Mouse (Mus musculus): ENCODE results near the gene Col27a1. TPM values are rescaled to one million over a fixed set of nuclear protein-coding genes. Genes with fewer than 3 reads are reported as not detected.

Gene Col27a1
- polyA plus RNA-seq (2015; fragmentation: Nextera tagmentation; extraction: Ambion mirVana) = 2.1 and 2.8 TPM in 2 replicates

- WGBS (ENCODE audit: insufficient replicate concordance) = 3% methylated on average over 51 of the region's 61 CpGs
- no peak for DNase-seq
Measured at GRCm38 (mm10) chr4:63213907-63214621, at the start of gene Col27a1. Gene Col27a1 (plus strand): TSS chr4:63214004.

GRCm38 (mm10) chr4:63165636-63166035 lies 48.2 kb upstream of the Col27a1 start:
- 71% methylated on average over 4 of the region's 4 CpGs for WGBS (ENCODE audit: insufficient replicate concordance)
- Histone ChIP-seq H3K4me3 (ENCODE audit: low read depth, low read length) (no peak overlapping the region), H3K4me2 (ENCODE audit: low read depth, low read length) (no peak overlapping the region), H3K4me1 (ENCODE audit: insufficient read depth) (no peaks in the 10 kb centered on the region), H3K36me3 (replicated peaks; ENCODE audit: insufficient read depth, low read length) (no peaks in the 10 kb centered on the region), H3K27me3 (ENCODE audit: insufficient read depth, low read length) (no peaks in the 10 kb centered on the region), H3K27ac (ENCODE audit: low read depth) (no peak overlapping the region), H3K9ac (replicated peaks) (no peak overlapping the region), H3K9me3 (ENCODE audit: low read length) (no peaks in the 10 kb centered on the region)
- ATAC-seq = no peak
- TF ChIP-seq CTCF (IDR thresholded peaks at IDR 0.05; ENCODE audit: low read depth) (no peak), EP300 (IDR thresholded peaks at IDR 0.05; ENCODE audit: low read depth) (no peak)
- no peak for DNase-seq

More at GRCm38 (mm10) chr4:63213907-63214621, at the start of gene Col27a1:
- peaks cover 20% of the 10 kb centered on the region for H3K4me1 ChIP-seq (ENCODE audit: insufficient read depth)
- peak within 1 kb of the TSS; percentile 91 for H3K4me2 ChIP-seq (ENCODE audit: low read depth, low read length)
- peaks cover 30% of the 10 kb centered on the region for H3K27me3 ChIP-seq (ENCODE audit: insufficient read depth, low read length)
- peak; percentile 32; the same call in 1 of the 2 replicates for TF ChIP-seq CTCF (IDR thresholded peaks at IDR 0.05; ENCODE audit: low read depth)
- no peak for TF ChIP-seq EP300 (IDR thresholded peaks at IDR 0.05; ENCODE audit: low read depth)
- no peak within 1 kb of the TSS for H3K9ac ChIP-seq (replicated peaks)
- ATAC-seq = no peak; the same call in 1 of the 2 replicates
- H3K9me3 ChIP-seq (ENCODE audit: low read length) = no peaks in the 10 kb centered on the region
- H3K4me3 ChIP-seq (ENCODE audit: low read depth, low read length) = peak within 1 kb of the TSS; percentile 58
- H3K36me3 ChIP-seq (replicated peaks; ENCODE audit: insufficient read depth, low read length) = no peaks in the 10 kb centered on the region
- no peak within 1 kb of the TSS for H3K27ac ChIP-seq (ENCODE audit: low read depth)

- DNase-seq = no peak
Measured at GRCm38 (mm10) chr4:63166323-63166722, 47.5 kb upstream of the Col27a1 start.

GRCm38 (mm10) chr4:63170061-63170460 lies 43.7 kb upstream of the Col27a1 start:
- H3K9ac ChIP-seq (replicated peaks) = no peak overlapping the region
- no peak overlapping the region for H3K4me3 ChIP-seq (ENCODE audit: low read depth, low read length)
- H3K27me3 ChIP-seq (ENCODE audit: insufficient read depth, low read length) = no peaks in the 10 kb centered on the region
- H3K4me2 ChIP-seq (ENCODE audit: low read depth, low read length) = no peak overlapping the region
- H3K9me3 ChIP-seq (ENCODE audit: low read length) = no peaks in the 10 kb centered on the region
- WGBS (ENCODE audit: insufficient replicate concordance) = 87% methylated on average over 4 of the region's 4 CpGs
- H3K36me3 ChIP-seq (replicated peaks; ENCODE audit: insufficient read depth, low read length) = no peaks in the 10 kb centered on the region
- no peak for ATAC-seq
- TF ChIP-seq EP300 (IDR thresholded peaks at IDR 0.05; ENCODE audit: low read depth) = no peak
- TF ChIP-seq CTCF (IDR thresholded peaks at IDR 0.05; ENCODE audit: low read depth) = no peak
- DNase-seq = no peak
- no peaks in the 10 kb centered on the region for H3K4me1 ChIP-seq (ENCODE audit: insufficient read depth)
- no peak overlapping the region for H3K27ac ChIP-seq (ENCODE audit: low read depth)

More at GRCm38 (mm10) chr4:63166323-63166722, 47.5 kb upstream of the Col27a1 start:
- no peak for TF ChIP-seq CTCF (IDR thresholded peaks at IDR 0.05; ENCODE audit: low read depth)
- no peak for TF ChIP-seq EP300 (IDR thresholded peaks at IDR 0.05; ENCODE audit: low read depth)
- Histone ChIP-seq H3K4me2 (ENCODE audit: low read depth, low read length) (no peak overlapping the region), H3K4me3 (ENCODE audit: low read depth, low read length) (no peak overlapping the region), H3K36me3 (replicated peaks; ENCODE audit: insufficient read depth, low read length) (no peaks in the 10 kb centered on the region), H3K9me3 (ENCODE audit: low read length) (no peaks in the 10 kb centered on the region), H3K27me3 (ENCODE audit: insufficient read depth, low read length) (no peaks in the 10 kb centered on the region), H3K27ac (ENCODE audit: low read depth) (no peak overlapping the region), H3K9ac (replicated peaks) (no peak overlapping the region), H3K4me1 (ENCODE audit: insufficient read depth) (no peaks in the 10 kb centered on the region)
- ATAC-seq = no peak
- WGBS (ENCODE audit: insufficient replicate concordance) = 70% methylated on average over 5 of the region's 5 CpGs

- TF ChIP-seq CTCF (IDR thresholded peaks at IDR 0.05; ENCODE audit: low read depth) = no peak
- WGBS (ENCODE audit: insufficient replicate concordance) = 28% methylated on average over 24 of the region's 24 CpGs
- ATAC-seq = no peak
- Histone ChIP-seq H3K27ac (ENCODE audit: low read depth) (no peak overlapping the region), H3K9ac (replicated peaks) (no peak overlapping the region), H3K4me1 (ENCODE audit: insufficient read depth) (no peaks in the 10 kb centered on the region), H3K4me2 (ENCODE audit: low read depth, low read length) (0 out of 2 replicates have a peak overlapping the region, but pooled peaks have one; percentile 47), H3K27me3 (ENCODE audit: insufficient read depth, low read length) (no peaks in the 10 kb centered on the region), H3K4me3 (ENCODE audit: low read depth, low read length) (no peak overlapping the region), H3K36me3 (replicated peaks; ENCODE audit: insufficient read depth, low read length) (no peaks in the 10 kb centered on the region), H3K9me3 (ENCODE audit: low read length) (no peaks in the 10 kb centered on the region)
- no peak for DNase-seq
Measured at GRCm38 (mm10) chr4:63171122-63171521, 42.7 kb upstream of the Col27a1 start.

- Histone ChIP-seq H3K4me3 (ENCODE audit: low read depth, low read length) (no peak within 1 kb of the TSS), H3K4me1 (ENCODE audit: insufficient read depth) (no peaks in the 10 kb centered on the region), H3K4me2 (ENCODE audit: low read depth, low read length) (0 out of 2 replicates have a peak within 1 kb of the TSS, but pooled peaks have one; percentile 47), H3K36me3 (replicated peaks; ENCODE audit: insufficient read depth, low read length) (no peaks in the 10 kb centered on the region), H3K9ac (replicated peaks) (no peak within 1 kb of the TSS), H3K27me3 (ENCODE audit: insufficient read depth, low read length) (no peaks in the 10 kb centered on the region), H3K9me3 (ENCODE audit: low read length) (no peaks in the 10 kb centered on the region), H3K27ac (ENCODE audit: low read depth) (peak within 1 kb of the TSS; percentile 66; the same call in 1 of the 2 replicates)
- ATAC-seq = peak; percentile 98
- TF ChIP-seq EP300 (IDR thresholded peaks at IDR 0.05; ENCODE audit: low read depth) (no peak), CTCF (IDR thresholded peaks at IDR 0.05; ENCODE audit: low read depth) (no peak)
- peak; percentile 29 for DNase-seq
- WGBS (ENCODE audit: insufficient replicate concordance) = 56% methylated on average over 4 of the region's 4 CpGs
Measured at GRCm38 (mm10) chr4:63171969-63172685, 41.7 kb upstream of the Col27a1 start, which contains the start of gene Kif12. Gene Kif12 (minus strand): TSS chr4:63172131.

All from liver, postnatal 0 days (tissue).